Mouse (Mus musculus) gastrocnemius, postnatal 10 days (tissue): ENCODE results near the gene Gm6096. TPM values are rescaled to one million over a fixed set of nuclear protein-coding genes. Genes with fewer than 3 reads are reported as not detected.

Experiments used
- DNase-seq: peaks from one replicate; pipeline ENCODE4 v3.0.0; 2021; ENCODE audit warnings: mixed read lengths
- total RNA-seq, 2 experiments: library from RNA; stranded (reverse); gene quantifications; 2 replicates each; pipeline ENCODE4 v1.2.3; 2021

The Gm6096 gene
- total RNA-seq, 2 experiments from 2014 or later: not detected

- no peak for DNase-seq
Observed at GRCm38 (mm10) chr7:34235602-34236001, 15.2 kb upstream of the Gm6096 start.

- no peak for DNase-seq
Observed at GRCm38 (mm10) chr7:34238086-34238485, 12.8 kb upstream of the Gm6096 start.

- no peak for DNase-seq
Observed at GRCm38 (mm10) chr7:34242176-34242575, 8.7 kb upstream of the Gm6096 start.

- no peak for DNase-seq
Observed at GRCm38 (mm10) chr7:34246870-34247499, 3.9 kb upstream of the Gm6096 start.

GRCm38 (mm10) chr7:34252030-34252429 is 1.2 kb downstream of the Gm6096 start:
- DNase-seq: no peak

- DNase-seq: no peak
Observed at GRCm38 (mm10) chr7:34255137-34255536, 4.3 kb downstream of the Gm6096 start.

GRCm38 (mm10) chr7:34255916-34256315 is 5.1 kb downstream of the Gm6096 start:
- no peak for DNase-seq

- DNase-seq: no peak
Observed at GRCm38 (mm10) chr7:34257279-34257678, 6.4 kb downstream of the Gm6096 start.

GRCm38 (mm10) chr7:34258407-34258806 is 7.6 kb downstream of the Gm6096 start:
- DNase-seq: no peak

GRCm38 (mm10) chr7:34263437-34263836 is 12.6 kb downstream of the Gm6096 start:
- no peak for DNase-seq

- peak; percentile 48 for DNase-seq
Observed at GRCm38 (mm10) chr7:34265876-34266346, 15.1 kb downstream of the Gm6096 start.

GRCm38 (mm10) chr7:34266421-34266820 is 15.6 kb downstream of the Gm6096 start:
- no peak for DNase-seq

GRCm38 (mm10) chr7:34268463-34268862 is 17.6 kb downstream of the Gm6096 start:
- no peak for DNase-seq

GRCm38 (mm10) chr7:34272465-34272864 is 21.6 kb downstream of the Gm6096 start:
- no peak for DNase-seq

GRCm38 (mm10) chr7:34276066-34276465 is 25.2 kb downstream of the Gm6096 start:
- DNase-seq: no peak

GRCm38 (mm10) chr7:34277656-34278055 is 26.8 kb downstream of the Gm6096 start:
- peak; percentile 41 for DNase-seq

- DNase-seq: no peak
Observed at GRCm38 (mm10) chr7:34290450-34291151, 39.8 kb downstream of the Gm6096 start.

- DNase-seq: no peak
Observed at GRCm38 (mm10) chr7:34291265-34291664, 40.4 kb downstream of the Gm6096 start.

GRCm38 (mm10) chr7:34292633-34293032 is 41.8 kb downstream of the Gm6096 start:
- DNase-seq: no peak

GRCm38 (mm10) chr7:34296124-34296523 is 45.3 kb downstream of the Gm6096 start:
- DNase-seq: no peak

GRCm38 (mm10) chr7:34298818-34299217 is 48.0 kb downstream of the Gm6096 start:
- no peak for DNase-seq
